Mouse (Mus musculus) liver, embryonic 14.5 days (tissue): Measurements from ENCODE around the gene Dand5. TPM values are rescaled to one million over a fixed set of nuclear protein-coding genes. Genes with fewer than 3 reads are reported as not detected.
A peak's percentile ranks its signal among the peaks of the same experiment; 100 is the strongest.

ENCODE experiments used
- ATAC-seq: fragments of 200-750 bp; cut with Nextera tagmentation; 2 replicates; pipeline ENCODE4 v1.8.0; 2017; ENCODE audit warnings: moderate number of reproducible peaks, mild to moderate bottlenecking, moderate library complexity; ENCODE audit not compliant: insufficient read depth
- DNase-seq, 3 experiments: peaks; one replicate each; pipeline ENCODE4 v3.0.0-alpha.2; 2012 to 2013; ENCODE audit warnings: low read depth in 3 of 3, low spot score in 3 of 3
- H3K27ac ChIP-seq: fragments of 300-500 bp; sonication (generic); 2 replicates; pipeline ENCODE4 v1.5.1; 2014; ENCODE audit warnings: moderate library complexity, mild to moderate bottlenecking, control low read depth, inconsistent platforms
- H3K27me3 ChIP-seq: fragments of 300-500 bp; sonication (generic); 2 replicates; pipeline ENCODE4 v1.6.1; 2014; ENCODE audit warnings: mild to moderate bottlenecking, low read length, moderate library complexity; ENCODE audit not compliant: control insufficient read depth, insufficient read depth
- H3K36me3 ChIP-seq: fragments of 300-500 bp; sonication (generic); replicated peaks from 2 replicates; pipeline ENCODE4 v1.6.1; 2014; ENCODE audit warnings: low read depth; ENCODE audit not compliant: control insufficient read depth, insufficient read depth
- H3K4me1 ChIP-seq, 2 experiments: fragments of 200-500 bp in 1 of 2; fragments of 300-500 bp in 1 of 2; sonication (generic) in 1 of 2; replicated peaks; 2 replicates each; pipeline ENCODE4 v1.6.1; 2012 to 2014; ENCODE audit warnings: antibody characterized with exemption in 1 of 2, inconsistent platforms in 1 of 2, low read length in 1 of 2; ENCODE audit not compliant: control insufficient read depth in 2 of 2, insufficient read depth in 2 of 2
- H3K4me2 ChIP-seq: fragments of 300-500 bp; sonication (generic); 2 replicates; pipeline ENCODE4 v1.6.1; 2014; ENCODE audit warnings: low read depth, mild to moderate bottlenecking, control low read depth, moderate library complexity
- H3K4me3 ChIP-seq, 2 experiments: fragments of 200-500 bp in 1 of 2; fragments of 300-500 bp in 1 of 2; sonication (generic) in 1 of 2; 2 replicates each; pipeline ENCODE4 v1.5.1; 2012 to 2014; ENCODE audit warnings: low read depth in 2 of 2, low read length in 2 of 2, mild to moderate bottlenecking in 2 of 2, control low read depth in 1 of 2, inconsistent platforms in 1 of 2, moderate library complexity in 1 of 2; ENCODE audit not compliant: insufficient read depth in 1 of 2
- H3K9ac ChIP-seq: fragments of 300-500 bp; sonication (generic); replicated peaks from 2 replicates; pipeline ENCODE4 v1.6.1; 2014; ENCODE audit warnings: mild to moderate bottlenecking, control low read depth, moderate library complexity
- H3K9me3 ChIP-seq: fragments of 300-500 bp; sonication (generic); 2 replicates; pipeline ENCODE4 v1.6.1; 2016; ENCODE audit warnings: low read length, mixed read lengths; ENCODE audit not compliant: control insufficient read depth
- CTCF ChIP-seq: IDR thresholded peaks from 2 replicates; pipeline ENCODE4 v1.5.1; 2016; ENCODE audit warnings: antibody characterized with exemption, low read depth, control low read depth
- EP300 ChIP-seq: IDR thresholded peaks from 2 replicates; pipeline ENCODE4 v1.6.1; 2016; ENCODE audit warnings: antibody characterized with exemption, low read depth
- WGBS: fragments of 180-500 bp; shearing (Covaris S2); extraction: QIAGEN DNeasy Blood & Tissue Kit; methylation state at CpG from one replicate; pipeline ENCODE4 v1.1.7; 2014; ENCODE audit not compliant: insufficient replicate concordance; 5-methylcytosine and 5-hydroxymethylcytosine counted together
- polyA plus RNA-seq, 2 experiments: library from polyadenylated mRNA; depleted of rRNA in 1 of 2; stranded (reverse) in 1 of 2; unstranded in 1 of 2; fragments of >200 nt; fragmentation: Nextera tagmentation in 1 of 2; extraction: Ambion mirVana in 1 of 2; gene quantifications; 2 replicates each; pipeline versions ENCODE4 v1.2.1 to v1.2.3; 2012 to 2014

Gene Dand5
- polyA plus RNA-seq, 2 experiments: 1.9 to 2.7 TPM

DNA sequence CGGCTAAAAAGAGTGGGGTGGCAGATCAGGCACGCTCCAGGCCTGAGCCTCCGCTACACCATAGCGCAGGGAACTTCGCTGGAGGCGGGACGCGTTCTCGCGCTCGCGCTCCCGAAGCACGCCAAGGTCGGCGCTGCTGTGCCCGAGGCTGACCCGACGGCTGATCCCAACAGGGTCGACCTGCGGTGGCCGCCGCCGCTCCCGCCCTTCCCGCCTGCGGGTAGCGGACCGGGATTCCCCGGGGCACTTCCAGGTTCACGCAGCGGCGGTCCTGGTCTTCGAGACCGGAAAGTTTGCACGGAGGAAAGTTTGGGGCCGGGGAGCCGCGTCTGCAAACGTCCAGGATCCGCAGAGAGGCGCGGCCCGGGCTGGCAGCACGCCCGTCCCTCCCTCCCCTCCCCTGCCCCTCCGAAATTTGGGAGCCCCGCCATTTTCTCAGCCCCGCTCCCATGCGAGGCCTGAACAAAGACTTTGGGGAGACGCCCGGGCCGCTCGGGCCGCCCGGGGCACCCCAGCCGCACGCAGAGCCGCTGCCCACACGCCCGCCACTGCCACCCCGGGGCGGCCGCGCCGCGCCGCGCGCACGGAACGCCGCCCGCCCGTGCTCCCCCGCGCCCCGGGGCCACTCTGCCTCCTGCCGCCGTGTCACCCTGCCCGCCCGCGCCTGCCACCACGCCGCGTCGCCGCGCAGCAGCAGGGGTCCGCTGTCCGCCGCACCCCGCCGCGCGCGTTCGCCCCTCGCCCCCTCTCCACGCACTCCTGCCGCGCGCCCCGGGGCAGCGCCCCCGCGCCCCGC is 23.3 kb downstream of the Dand5 start:
- ATAC-seq: peak; percentile 49; the same call in 1 of the 2 replicates
- H3K27ac ChIP-seq: no peak overlapping the region
- peak overlapping the region; percentile 63 for H3K9ac ChIP-seq
- no peaks in the 10 kb centered on the region; a peak in 1 of 4 replicates for H3K4me1 ChIP-seq
- H3K9me3 ChIP-seq: no peaks in the 10 kb centered on the region
- no peak for DNase-seq
- no peaks in the 10 kb centered on the region for H3K36me3 ChIP-seq
- H3K4me2 ChIP-seq: peak overlapping the region; percentile 98
- peak overlapping the region; percentile 32 to 81 for H3K4me3 ChIP-seq
- peaks cover 43% of the 10 kb centered on the region for H3K27me3 ChIP-seq
- WGBS: 1% methylated on average over 103 of the region's 108 CpGs
- TF ChIP-seq EP300 (no peak), CTCF (no peak)

DNA sequence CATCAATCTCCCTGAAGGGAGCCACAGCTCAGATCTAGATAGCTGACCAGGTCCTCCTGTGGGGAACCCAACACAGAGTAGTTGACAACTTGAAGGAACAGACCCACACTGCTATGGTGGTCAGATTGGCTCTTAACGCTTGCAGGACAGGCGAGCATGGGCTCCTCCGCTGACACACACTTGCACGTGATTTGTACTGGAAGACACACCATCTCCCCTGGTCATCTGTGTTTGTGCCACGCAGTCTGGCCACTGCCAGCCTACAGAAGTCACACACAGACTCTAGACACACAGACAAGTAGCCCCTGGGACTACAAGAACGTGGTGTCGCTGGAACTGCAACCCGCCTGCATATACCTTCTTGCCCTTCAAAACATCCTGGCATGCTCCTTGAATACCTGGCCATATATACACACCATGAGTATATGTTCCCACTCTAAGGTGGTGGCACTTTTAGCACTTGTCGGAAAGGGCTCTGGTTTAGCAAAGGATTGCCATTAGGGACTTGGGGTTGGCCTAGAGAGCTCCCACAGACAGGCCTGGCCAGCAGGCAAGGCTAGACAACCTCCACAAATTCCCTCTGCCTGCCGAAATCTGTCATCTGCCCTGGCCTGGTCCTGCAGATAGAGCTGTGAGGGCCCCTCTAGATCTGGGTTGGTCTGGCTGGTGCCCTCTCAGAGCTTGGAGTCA is 24.0 kb downstream of the Dand5 start:
- no peak for TF ChIP-seq EP300
- no peak for TF ChIP-seq CTCF
- Histone ChIP-seq H3K4me1 (no peaks in the 10 kb centered on the region; a peak in 1 of 4 replicates), H3K4me2 (peak overlapping the region; percentile 98), H3K27me3 (peaks cover 43% of the 10 kb centered on the region), H3K9ac (no peak overlapping the region), H3K36me3 (no peaks in the 10 kb centered on the region), H3K27ac (no peak overlapping the region), H3K4me3 (peak overlapping the region; percentile 32 to 81), H3K9me3 (no peaks in the 10 kb centered on the region)
- ATAC-seq (no peak), DNase-seq (no peak)
- WGBS: 62% methylated on average over 10 of the region's 10 CpGs

DNA sequence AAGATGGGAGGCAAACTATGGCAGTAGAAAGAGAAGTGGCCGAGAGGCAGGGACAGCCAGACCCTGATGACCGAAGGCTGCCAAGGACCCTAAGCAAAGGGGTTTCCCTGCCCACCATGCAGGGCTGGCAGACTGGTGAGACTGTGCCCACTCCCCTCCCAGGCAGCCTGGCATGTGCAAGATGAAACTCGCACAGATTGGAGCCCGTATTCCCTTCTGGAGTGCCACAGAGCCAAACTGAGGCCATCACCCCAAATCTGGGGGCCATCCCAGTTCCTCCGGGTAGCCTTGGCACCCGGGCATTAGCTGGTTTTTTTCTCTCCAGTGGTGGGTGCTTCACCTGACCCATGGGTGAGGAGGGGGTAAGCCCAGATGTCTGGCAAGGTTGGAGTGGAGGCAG is 24.7 kb downstream of the Dand5 start:
- Histone ChIP-seq H3K4me2 (no peak overlapping the region), H3K4me1 (no peaks in the 10 kb centered on the region; a peak in 1 of 4 replicates), H3K36me3 (no peaks in the 10 kb centered on the region), H3K9ac (no peak overlapping the region), H3K27me3 (peaks cover 43% of the 10 kb centered on the region), H3K9me3 (no peaks in the 10 kb centered on the region), H3K27ac (no peak overlapping the region), H3K4me3 (no peak overlapping the region)
- TF ChIP-seq CTCF (no peak), EP300 (no peak)
- DNase-seq: no peak
- 70% methylated on average over 6 of the region's 6 CpGs for WGBS
- ATAC-seq: no peak

DNA sequence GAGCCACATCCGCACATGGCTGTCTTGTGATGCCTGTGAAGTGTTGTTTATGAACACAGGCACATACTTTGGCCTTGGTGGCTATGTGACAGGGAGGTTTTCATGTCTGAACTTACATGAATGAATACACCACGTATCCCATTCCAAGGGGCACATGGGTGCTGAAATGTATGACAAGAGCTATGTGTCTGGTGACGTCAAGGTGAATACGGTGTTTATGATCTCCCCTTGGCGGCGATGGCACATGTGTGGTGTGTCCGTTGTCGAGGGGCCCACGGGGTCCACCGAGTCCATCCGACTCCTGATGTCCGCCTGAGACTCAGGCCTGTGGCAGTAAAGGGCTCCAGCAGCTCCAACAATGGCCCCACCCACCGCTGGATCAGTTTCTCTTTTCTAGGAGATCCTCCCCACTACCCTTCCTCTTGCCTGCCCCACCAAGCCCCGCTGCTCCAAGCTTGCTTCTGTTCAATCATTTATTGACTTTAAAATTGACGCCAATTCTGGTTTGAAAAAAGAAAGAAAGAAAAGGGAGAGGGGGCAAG is 25.3 kb downstream of the Dand5 start:
- no peak for TF ChIP-seq CTCF
- TF ChIP-seq EP300: no peak
- Histone ChIP-seq H3K9me3 (no peaks in the 10 kb centered on the region), H3K27ac (no peak overlapping the region), H3K4me2 (no peak overlapping the region), H3K9ac (no peak overlapping the region; the same call in 1 of the 2 replicates), H3K4me3 (no peak overlapping the region), H3K27me3 (peaks cover 43% of the 10 kb centered on the region), H3K36me3 (no peaks in the 10 kb centered on the region), H3K4me1 (no peaks in the 10 kb centered on the region; a peak in 1 of 4 replicates)
- DNase-seq: no peak
- 77% methylated on average over 15 of the region's 15 CpGs for WGBS
- no peak for ATAC-seq

DNA sequence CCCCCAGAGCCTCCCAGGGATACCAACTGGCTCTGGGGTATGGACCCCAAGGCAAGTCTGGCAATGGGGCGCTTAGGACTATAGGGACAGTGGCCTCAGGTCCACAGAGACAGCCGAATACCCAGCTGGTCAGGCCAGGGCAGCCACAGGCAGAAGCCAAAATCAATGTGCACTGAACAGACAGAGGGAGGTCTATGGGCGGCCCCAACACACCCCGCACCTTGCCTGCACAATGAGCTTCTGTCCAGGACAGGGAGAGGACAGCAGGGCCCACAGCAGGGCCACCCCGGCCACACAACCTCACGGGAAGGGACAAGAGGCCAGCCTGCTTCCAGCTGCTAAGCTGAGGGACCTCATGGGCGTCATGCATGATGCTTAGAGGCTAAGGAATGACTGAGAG is 28.1 kb downstream of the Dand5 start:
- H3K4me2 ChIP-seq: no peak overlapping the region
- ATAC-seq: no peak
- WGBS: 70% methylated on average over 7 of the region's 7 CpGs

More for the DNA sequence above, 28.1 kb downstream of the Dand5 start:
- no peaks in the 10 kb centered on the region for H3K9me3 ChIP-seq
- TF ChIP-seq EP300: no peak
- TF ChIP-seq CTCF: no peak
- peaks cover 32% of the 10 kb centered on the region for H3K27me3 ChIP-seq
- H3K4me1 ChIP-seq: no peaks in the 10 kb centered on the region
- H3K4me3 ChIP-seq: no peak overlapping the region
- H3K9ac ChIP-seq: no peak overlapping the region
- DNase-seq: no peak
- H3K27ac ChIP-seq: no peak overlapping the region
- no peaks in the 10 kb centered on the region for H3K36me3 ChIP-seq
